17 mouse cellular contexts compared by ENCODE assay signal in the genomic region with DNA sequence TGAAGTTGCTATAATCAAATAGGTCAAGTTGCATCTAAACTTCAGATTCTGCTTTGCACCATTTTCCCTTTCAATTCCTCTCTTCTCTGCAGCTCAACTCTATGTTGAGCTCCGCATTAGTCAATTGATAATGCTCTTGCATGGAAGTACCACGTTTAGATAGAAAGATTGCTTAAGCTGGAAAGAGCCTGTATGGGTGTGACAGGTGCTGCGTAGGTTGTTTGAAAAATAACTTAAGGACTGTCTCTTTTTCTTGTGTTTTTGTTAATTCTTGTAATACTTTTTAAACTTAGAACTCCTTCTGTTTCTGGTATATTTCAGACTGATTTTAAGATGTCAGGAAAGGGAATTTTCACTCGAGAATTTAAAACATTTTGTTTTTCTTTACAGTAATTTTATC. TPM values are rescaled to one million over a fixed set of nuclear protein-coding genes. Genes with fewer than 3 reads are reported as not detected.
"Had no signal": no experiment of that assay in that cellular context is flagged by ENCODE, and none has a peak within 500 bp of the region (broad histone marks: within the 10 kb centered on the region; RNA-seq: fewer than 3 reads in every experiment).

No protein-coding gene starts in this region.

- H3K27ac ChIP-seq: neural tube, embryonic 12.5 days; neural tube, embryonic 13.5 days; neural tube, embryonic 15.5 days; stomach, embryonic 15.5 days; stomach, postnatal 0 days had no signal

- H3K36me3 ChIP-seq: neural tube, embryonic 12.5 days; neural tube, embryonic 13.5 days; neural tube, embryonic 15.5 days; stomach, embryonic 15.5 days had no signal

- H3K4me3 ChIP-seq: neural tube, embryonic 12.5 days; neural tube, embryonic 13.5 days; neural tube, embryonic 15.5 days; stomach, embryonic 15.5 days had no signal

- H3K4me2 ChIP-seq: neural tube, embryonic 12.5 days; neural tube, embryonic 13.5 days; neural tube, embryonic 15.5 days; stomach, embryonic 15.5 days had no signal

- H3K4me1 ChIP-seq: neural tube, embryonic 12.5 days; stomach, embryonic 15.5 days had no signal

- H3K27me3 ChIP-seq: neural tube, embryonic 12.5 days; neural tube, embryonic 13.5 days; neural tube, embryonic 15.5 days; stomach, embryonic 15.5 days had no signal

- DNase-seq: retina, postnatal 1 day; right cerebral cortex, adult 18-20 months; right cerebral cortex, postnatal 14 days; right cerebral cortex, postnatal 4 days; spleen, adult 18-20 months; thymus, adult 18-20 months; thymus, adult 2 months; thymus, postnatal 14 days; thymus, postnatal 25 days; thymus, postnatal 36 days; thymus, postnatal 4 days had no signal

- H3K9me3 ChIP-seq: neural tube, embryonic 12.5 days; neural tube, embryonic 13.5 days; neural tube, embryonic 15.5 days; stomach, embryonic 15.5 days had no signal

- H3K9ac ChIP-seq: neural tube, embryonic 12.5 days; neural tube, embryonic 13.5 days; neural tube, embryonic 15.5 days; stomach, embryonic 15.5 days had no signal

RNA-seq across cellular contexts. Expression of a gene that starts 26.5 kb away (rescaled TPM):
- total RNA-seq: neutrophil, adult 5-6 weeks had no signal
